Mouse (Mus musculus) spleen, adult 18-20 months (tissue): ENCODE measurements at regions not wholly inside any gene's neighbourhood (a gene's known extent, or its start where the extent isn't known, plus 50 kb on each side); places are given as distances from the start of the nearest gene placed in this dataset.

Experiments used
- DNase-seq, 2 experiments: peaks; one replicate each; pipeline ENCODE4 v3.0.0; 2022; ENCODE audit warnings: mixed read lengths in 2 of 2

GRCm38 (mm10) chr11:24397710-24398109 lies 319.9 kb downstream of the Bcl11a start:
- no peak for DNase-seq

- no peak for DNase-seq
Observed at GRCm38 (mm10) chr11:24401151-24401550, 323.3 kb downstream of the Bcl11a start.

DNA sequence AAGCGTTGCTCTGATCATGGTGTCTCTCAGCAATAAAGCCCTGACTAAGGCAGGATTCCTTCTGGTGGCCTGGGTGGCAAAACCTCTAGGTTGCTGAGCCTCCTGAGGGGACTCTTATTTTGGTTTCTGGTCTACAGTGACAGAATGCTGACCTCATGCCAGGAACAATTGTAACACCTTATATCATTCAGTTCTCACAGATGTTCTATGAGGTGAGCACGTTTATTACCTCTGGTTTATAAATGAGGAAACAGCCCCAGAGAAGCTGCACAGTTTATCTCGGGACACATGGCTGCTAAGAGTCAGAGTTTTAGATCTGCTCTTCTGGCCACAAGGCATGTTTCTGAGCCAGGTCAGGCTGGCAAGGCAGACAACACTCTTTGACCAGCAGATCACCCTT lies 324.3 kb downstream of the Bcl11a start:
- no peak for DNase-seq

GRCm38 (mm10) chr11:24414804-24415203 lies 336.9 kb downstream of the Bcl11a start:
- DNase-seq: no peak

DNA sequence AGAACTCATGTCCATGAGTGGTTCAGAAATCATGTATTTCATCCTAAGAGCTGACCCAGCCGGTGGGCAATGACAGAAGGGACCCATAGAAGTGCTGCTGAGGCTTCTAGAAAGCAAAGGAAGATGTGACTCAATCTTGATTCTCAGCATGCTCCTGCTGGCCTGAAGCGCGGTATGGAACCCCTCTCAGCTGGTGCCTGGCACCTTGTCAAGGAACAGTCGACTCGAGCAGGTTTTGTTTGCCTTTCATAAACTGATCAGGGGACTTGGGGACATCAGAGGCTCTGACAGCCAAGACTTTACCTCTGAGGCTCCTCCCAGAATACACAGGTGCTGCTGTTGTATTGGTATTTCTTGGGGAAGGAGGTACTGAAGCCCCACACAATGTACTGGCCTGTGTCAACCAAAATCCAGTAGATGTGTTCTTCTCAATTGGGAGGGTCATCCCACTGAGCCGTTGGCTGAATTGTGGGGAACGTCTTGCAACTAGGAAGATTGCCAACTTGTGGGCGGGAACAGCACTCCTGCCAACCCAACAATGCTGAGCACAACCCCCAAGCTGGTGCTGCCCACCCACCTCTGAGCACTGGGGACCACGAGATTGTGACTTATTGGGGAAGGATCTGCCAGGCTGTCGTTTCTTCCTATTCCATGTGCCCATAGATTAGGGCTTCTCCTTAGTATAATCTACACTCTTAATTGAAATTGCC lies 344.4 kb downstream of the Bcl11a start:
- DNase-seq: no peak

- DNase-seq: no peak
Observed at GRCm38 (mm10) chr11:24423278-24423677, 345.4 kb downstream of the Bcl11a start.

- DNase-seq: no peak
Observed at GRCm38 (mm10) chr11:24426995-24427883, 349.4 kb downstream of the Bcl11a start.

GRCm38 (mm10) chr11:24448608-24449007 lies 370.8 kb downstream of the Bcl11a start:
- no peak for DNase-seq

DNA sequence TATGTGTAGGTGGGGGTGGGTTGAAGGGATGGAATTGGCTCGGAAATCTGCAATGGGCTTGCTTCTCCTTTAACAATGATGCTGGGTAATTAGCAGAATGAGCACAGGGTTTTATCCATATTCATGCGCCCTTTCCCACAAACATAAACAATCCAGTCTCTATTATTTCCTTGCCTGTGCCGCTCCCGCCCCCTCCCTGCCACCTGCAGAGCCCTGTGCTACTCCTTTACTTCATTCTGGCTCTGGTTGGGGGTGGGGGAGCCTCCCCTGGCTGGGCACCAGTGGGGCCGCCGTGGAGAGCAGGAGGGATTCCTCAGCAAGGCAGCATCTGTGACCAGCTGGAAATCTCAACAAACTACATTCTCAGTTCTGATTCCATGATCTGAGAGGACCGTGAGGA lies 374.4 kb downstream of the Bcl11a start:
- DNase-seq: no peak

DNA sequence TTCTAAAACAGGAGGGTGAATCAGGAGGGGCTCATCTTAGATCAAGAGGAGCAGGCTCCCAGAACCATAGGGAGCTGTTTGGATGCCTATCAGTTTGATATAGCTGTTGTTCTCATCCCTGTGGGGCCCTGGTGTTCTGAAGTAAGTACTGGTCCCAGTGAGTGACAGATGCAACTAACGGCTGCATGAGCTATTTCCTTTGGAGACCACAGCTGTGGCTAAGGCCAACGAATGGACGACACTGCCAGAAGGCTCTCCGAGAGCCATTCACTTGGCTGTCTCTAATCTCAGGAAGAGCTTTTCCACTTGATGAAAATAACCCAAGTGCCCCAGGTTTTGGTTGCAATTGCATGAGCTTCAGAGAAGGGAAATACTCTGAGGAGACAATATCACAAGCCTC lies 386.8 kb downstream of the Bcl11a start:
- no peak for DNase-seq

GRCm38 (mm10) chr11:24467458-24467857 lies 389.6 kb downstream of the Bcl11a start:
- no peak for DNase-seq

DNA sequence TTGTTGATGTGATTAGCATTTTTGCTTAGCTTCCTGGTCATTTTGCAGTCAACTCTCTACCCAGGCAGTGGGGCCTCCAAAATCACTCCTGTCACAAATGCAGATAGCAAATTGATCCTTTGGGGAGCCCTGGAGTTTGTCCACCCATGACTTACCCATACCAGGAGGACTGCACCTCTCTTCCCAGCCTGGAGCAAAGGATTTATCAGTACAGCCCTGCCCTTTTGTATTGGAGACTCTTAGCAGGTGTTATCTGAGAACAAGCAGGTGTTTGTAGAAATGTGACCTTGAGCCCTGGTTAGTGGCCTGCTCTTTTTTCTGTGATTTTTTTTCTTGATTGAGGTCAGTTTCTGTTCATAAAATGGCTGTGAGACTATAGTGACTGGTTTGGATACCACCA lies 392.6 kb downstream of the Bcl11a start:
- no peak for DNase-seq

GRCm38 (mm10) chr11:24472617-24473367 lies 394.9 kb downstream of the Bcl11a start:
- DNase-seq: no peak

DNA sequence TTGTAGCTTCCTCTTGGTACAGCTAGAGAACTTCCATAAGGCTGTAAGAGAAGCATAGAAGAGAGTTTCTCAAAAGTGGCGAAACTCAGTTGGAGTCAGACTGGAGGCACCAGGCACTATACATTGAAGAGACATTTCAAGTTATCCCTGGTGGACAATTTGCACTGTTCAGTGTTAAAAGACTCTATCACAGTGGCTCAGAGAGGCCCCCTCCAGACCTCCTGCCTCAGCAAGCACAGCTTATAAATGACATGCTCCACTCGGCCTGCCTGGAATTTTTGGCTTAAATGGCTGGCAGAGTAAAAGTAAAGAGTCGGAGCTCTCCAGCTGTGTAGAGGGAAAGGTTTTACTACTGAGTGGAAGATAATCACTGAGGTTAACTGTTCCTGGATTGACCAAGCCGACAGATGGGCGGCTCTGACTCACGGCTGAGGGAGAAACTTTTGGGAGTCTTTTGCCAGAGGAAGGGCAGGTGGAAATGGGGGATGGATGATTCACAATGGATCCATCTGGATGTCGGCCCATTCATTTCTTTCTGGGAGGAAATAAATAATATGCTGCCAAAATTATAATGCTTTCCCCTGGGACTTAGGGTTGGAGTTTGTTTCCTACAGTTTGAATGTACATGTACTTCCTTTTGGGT lies 395.6 kb downstream of the Bcl11a start:
- no peak for DNase-seq

- no peak for DNase-seq
Observed at GRCm38 (mm10) chr11:24502722-24503424, 425.0 kb downstream of the Bcl11a start.

DNA sequence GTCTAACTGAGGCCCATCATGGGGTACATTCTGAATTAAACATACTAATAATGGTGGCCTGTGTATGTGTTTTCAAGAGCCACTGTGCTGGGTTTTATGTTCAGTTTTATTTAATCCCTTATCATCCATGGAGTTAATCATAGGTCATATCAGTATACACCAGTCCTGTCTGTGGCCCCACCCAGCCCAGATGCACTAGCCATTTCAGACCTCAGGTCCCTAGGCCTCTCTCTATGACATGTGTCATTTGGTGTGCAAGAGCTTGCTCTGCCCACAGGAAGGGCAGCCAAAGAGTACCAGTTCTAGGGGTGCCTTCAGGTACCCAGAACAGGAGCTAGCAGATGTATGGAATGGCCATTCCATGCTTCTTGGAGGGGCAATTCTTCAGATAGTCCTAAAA lies 437.7 kb downstream of the Bcl11a start:
- no peak for DNase-seq

DNA sequence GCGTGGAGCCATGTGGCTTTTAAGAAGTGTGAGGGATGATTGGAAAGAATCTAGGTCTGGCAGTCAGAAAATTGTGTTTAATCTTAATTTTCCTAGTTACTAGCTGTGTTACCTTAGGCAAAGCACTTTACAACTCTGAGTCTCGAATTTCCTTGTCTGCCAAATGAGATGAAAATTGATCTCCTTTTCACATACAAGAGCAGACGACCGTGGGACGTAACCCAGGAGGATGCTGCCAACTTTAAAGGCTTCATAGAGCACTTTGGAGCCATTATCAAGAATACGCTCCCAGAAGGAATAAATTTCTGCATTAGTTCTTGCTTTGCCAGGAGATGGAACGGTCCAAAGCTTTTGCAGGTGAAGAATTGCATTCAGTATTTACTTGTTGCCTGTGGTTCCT lies 457.6 kb downstream of the Bcl11a start:
- no peak for DNase-seq

DNA sequence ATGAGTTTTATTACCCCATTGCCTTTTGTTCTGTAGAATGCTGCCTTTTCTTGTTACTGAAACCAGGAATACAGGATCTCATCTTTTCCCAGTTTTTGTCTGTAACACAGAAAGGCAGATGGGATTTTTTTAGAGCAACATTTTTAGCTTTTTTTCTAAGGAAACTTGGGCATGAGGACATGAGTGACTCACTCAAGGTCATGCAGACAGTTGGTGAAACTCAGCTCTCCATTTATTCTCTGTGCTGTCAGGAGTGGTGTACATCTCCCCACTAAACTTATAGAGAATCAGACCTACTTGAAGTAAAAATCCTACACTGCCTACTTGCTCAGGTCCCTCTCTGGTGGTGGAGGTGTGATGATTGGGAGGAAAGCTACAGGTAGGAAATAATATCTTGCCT lies 459.9 kb downstream of the Bcl11a start:
- DNase-seq: no peak

DNA sequence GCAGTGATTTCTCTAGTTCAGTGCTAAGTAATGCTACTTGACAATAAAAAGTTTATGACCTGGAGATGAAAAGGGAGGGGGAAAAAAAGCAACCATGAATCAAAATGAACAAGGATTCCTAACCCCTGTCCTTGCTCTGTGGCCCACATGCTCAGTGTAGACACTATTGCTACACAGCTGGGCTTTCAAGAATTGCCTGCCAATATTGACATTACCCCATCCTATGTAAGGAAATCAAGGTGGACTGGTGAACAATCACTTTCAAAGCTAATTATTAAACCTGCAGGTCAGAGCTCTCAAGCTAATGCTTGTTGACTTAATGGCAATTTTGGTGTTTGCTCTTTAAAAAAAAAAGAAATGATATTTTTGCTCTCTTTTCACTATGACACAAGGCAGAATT lies 491.8 kb downstream of the Bcl11a start:
- no peak for DNase-seq

- no peak for DNase-seq
Observed at GRCm38 (mm10) chr11:24613529-24613928, 535.7 kb downstream of the Bcl11a start.

DNA sequence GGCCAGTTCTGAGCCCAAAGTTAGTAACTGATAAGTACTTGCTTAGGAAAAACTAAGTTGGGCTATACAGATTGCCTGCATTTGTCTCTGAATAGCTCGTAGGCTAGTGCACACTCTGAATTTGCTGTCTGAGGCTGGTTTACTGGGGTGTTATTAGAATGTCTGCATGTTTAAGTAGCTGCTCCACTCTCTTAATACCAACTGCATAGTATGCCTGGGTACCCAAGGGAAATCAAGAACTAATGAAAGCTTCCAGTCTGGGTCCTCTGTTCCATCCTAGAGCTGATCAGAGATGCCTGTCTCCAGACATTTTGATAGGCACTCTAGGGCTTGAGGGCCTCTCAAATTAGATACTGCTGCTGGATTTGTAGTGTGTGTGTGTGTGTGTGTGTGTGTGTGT lies 537.6 kb downstream of the Bcl11a start:
- no peak for DNase-seq

DNA sequence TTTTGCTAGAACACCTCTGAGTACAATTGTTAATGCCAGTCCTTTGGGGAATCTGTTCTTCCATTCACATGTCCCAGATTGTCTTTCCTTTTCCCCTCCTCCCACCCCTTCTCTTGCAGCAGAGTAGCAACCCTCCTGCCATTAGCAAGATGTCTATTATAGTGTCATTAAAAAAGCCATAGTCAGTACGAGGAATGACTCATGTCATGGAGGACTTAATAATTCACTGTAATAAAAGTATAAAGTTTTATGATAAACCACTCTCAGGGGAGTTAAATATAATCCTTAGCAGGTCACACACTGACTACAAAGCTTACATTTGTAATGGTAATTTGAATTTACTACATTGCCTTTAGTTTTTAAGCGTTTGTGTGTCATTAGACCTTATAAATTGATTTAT lies 540.7 kb downstream of the Bcl11a start:
- DNase-seq: no peak
